Mouse (Mus musculus) liver, postnatal 0 days (tissue): ENCODE results near the gene Trp53rkb. TPM values are rescaled to one million over a fixed set of nuclear protein-coding genes. Genes with fewer than 3 reads are reported as not detected.
A peak's percentile ranks its signal among the peaks of the same experiment; 100 is the strongest.
"Not testable (repeated sequence)": the region's sequence is repeated elsewhere in the genome, so short reads cannot be mapped to it uniquely, and the experiment has no call there.

Experiments
- ATAC-seq: fragments of 200-750 bp; cut with Nextera tagmentation; 2 replicates; pipeline ENCODE4 v1.8.0; 2017; ENCODE audit warnings: mild to moderate bottlenecking, moderate library complexity
- DNase-seq: peaks from one replicate; pipeline ENCODE4 v3.0.0-alpha.2; 2016
- H3K27ac ChIP-seq: fragments of 300-500 bp; sonication (generic); 2 replicates; pipeline ENCODE4 v1.5.1; 2014; ENCODE audit warnings: antibody characterized with exemption, moderate library complexity, mild to moderate bottlenecking, low read depth
- H3K27me3 ChIP-seq: fragments of 300-500 bp; sonication (generic); 2 replicates; pipeline ENCODE4 v1.6.1; 2014; ENCODE audit warnings: low read length, control low read depth, mixed read lengths; ENCODE audit not compliant: insufficient read depth
- H3K36me3 ChIP-seq: fragments of 300-500 bp; sonication (generic); replicated peaks from 2 replicates; pipeline ENCODE4 v1.6.1; 2014; ENCODE audit warnings: mild to moderate bottlenecking, control low read depth, low read length, moderate library complexity, mixed read lengths; ENCODE audit not compliant: insufficient read depth
- H3K4me1 ChIP-seq: fragments of 300-500 bp; sonication (generic); 2 replicates; pipeline ENCODE4 v1.6.1; 2014; ENCODE audit warnings: antibody characterized with exemption, mild to moderate bottlenecking, control low read depth; ENCODE audit not compliant: insufficient read depth
- H3K4me2 ChIP-seq: fragments of 300-500 bp; sonication (generic); 2 replicates; pipeline ENCODE4 v1.6.1; 2014; ENCODE audit warnings: low read depth, mild to moderate bottlenecking, low read length, moderate library complexity, mixed read lengths
- H3K4me3 ChIP-seq: fragments of 300-500 bp; sonication (generic); 2 replicates; pipeline ENCODE4 v1.5.1; 2014; ENCODE audit warnings: low read depth, low read length
- H3K9ac ChIP-seq: fragments of 300-500 bp; sonication (generic); replicated peaks from 2 replicates; pipeline ENCODE4 v1.6.1; 2014; ENCODE audit warnings: mild to moderate bottlenecking, moderate library complexity
- H3K9me3 ChIP-seq: fragments of 300-500 bp; sonication (generic); 2 replicates; pipeline ENCODE4 v1.6.1; 2016; ENCODE audit warnings: mild to moderate bottlenecking, control low read depth, low read length, mixed read lengths
- CTCF ChIP-seq: sonication (generic); IDR thresholded peaks from 2 replicates; pipeline ENCODE4 v1.5.1; 2016; ENCODE audit warnings: antibody characterized with exemption, low read depth
- EP300 ChIP-seq: IDR thresholded peaks from 2 replicates; pipeline ENCODE4 v1.6.1; 2016; ENCODE audit warnings: antibody characterized with exemption, low read depth, mild to moderate bottlenecking
- WGBS: fragments of 180-500 bp; shearing (Covaris S2); extraction: QIAGEN DNeasy Blood & Tissue Kit; methylation state at CpG from one replicate; pipeline ENCODE4 v1.1.7; 2014; ENCODE audit not compliant: insufficient replicate concordance; 5-methylcytosine and 5-hydroxymethylcytosine counted together
- polyA plus RNA-seq: library from polyadenylated mRNA; unstranded; fragments of >200 nt; fragmentation: Nextera tagmentation; extraction: Ambion mirVana; gene quantifications from 2 replicates; pipeline ENCODE4 v1.2.1, GENCODE M21; 2015

The Trp53rkb gene
- polyA plus RNA-seq, 1 experiment from 2014 or later, result 3.0 TPM

- WGBS, result under 1% methylated on average over 35 of the region's 35 CpGs
- Histone ChIP-seq H3K4me1 (peaks cover 8% of the 10 kb centered on the region), H3K36me3 (no peaks in the 10 kb centered on the region), H3K27me3 (no peaks in the 10 kb centered on the region), H3K9me3 (no peaks in the 10 kb centered on the region), H3K27ac (no peak overlapping the region), H3K4me3 (peak overlapping the region; percentile 61), H3K9ac (peak overlapping the region; percentile 35), H3K4me2 (peak overlapping the region; percentile 86)
- ATAC-seq (peak; percentile 96), DNase-seq (peak; percentile 91)
- no peak for TF ChIP-seq CTCF
- no peak for TF ChIP-seq EP300
Observed at GRCm38 (mm10) chr2:166786353-166787004, 5.9 kb upstream of the Trp53rkb start.

GRCm38 (mm10) chr2:166791738-166792137 lies 593 bp upstream of the Trp53rkb start:
- H3K4me1 ChIP-seq, result peaks cover 7% of the 10 kb centered on the region
- H3K4me2 ChIP-seq, result no peak overlapping the region
- peak; percentile 65 for TF ChIP-seq CTCF
- TF ChIP-seq EP300, result no peak
- no peaks in the 10 kb centered on the region for H3K27me3 ChIP-seq
- H3K27ac ChIP-seq, result no peak overlapping the region
- H3K9ac ChIP-seq, result no peak overlapping the region
- DNase-seq, result peak; percentile 45
- H3K9me3 ChIP-seq, result no peaks in the 10 kb centered on the region
- no peak for ATAC-seq
- no peaks in the 10 kb centered on the region for H3K36me3 ChIP-seq
- WGBS, result 74% methylated on average over 5 of the region's 5 CpGs
- H3K4me3 ChIP-seq, result no peak overlapping the region

GRCm38 (mm10) chr2:166793542-166794214 lies 1.3 kb downstream of the Trp53rkb start:
- H3K4me1 ChIP-seq, H3K9me3 ChIP-seq, H3K36me3 ChIP-seq, H3K27me3 ChIP-seq: not testable (repeated sequence)
- Histone ChIP-seq H3K9ac (peak overlapping the region; percentile 81), H3K4me3 (peak overlapping the region; percentile 85), H3K27ac (peak overlapping the region; percentile 72), H3K4me2 (peak overlapping the region; percentile 84)
- ATAC-seq, result peak; percentile 97
- DNase-seq, result peak; percentile 87
- under 1% methylated on average over 47 of the region's 76 CpGs for WGBS

GRCm38 (mm10) chr2:166799615-166800472 lies 7.5 kb downstream of the Trp53rkb start:
- Histone ChIP-seq H3K27me3 (no peaks in the 10 kb centered on the region), H3K4me3 (no peak overlapping the region), H3K36me3 (0 out of 2 replicates have a peak, but pooled peaks cover 9% of the 10 kb centered on the region), H3K27ac (no peak overlapping the region), H3K9me3 (no peaks in the 10 kb centered on the region), H3K9ac (no peak overlapping the region), H3K4me2 (no peak overlapping the region), H3K4me1 (no peaks in the 10 kb centered on the region; the same call in 1 of the 2 replicates)
- TF ChIP-seq EP300 (no peak), CTCF (no peak)
- ATAC-seq (no peak), DNase-seq (no peak)
- 59% methylated on average over 11 of the region's 11 CpGs for WGBS

GRCm38 (mm10) chr2:166800473-166800857 lies 8.1 kb downstream of the Trp53rkb start:
- WGBS, result 81% methylated on average over 7 of the region's 7 CpGs
- no peak overlapping the region for H3K4me3 ChIP-seq

GRCm38 (mm10) chr2:166801436-166801835 lies 9.1 kb downstream of the Trp53rkb start:
- Histone ChIP-seq H3K9ac (no peak overlapping the region), H3K27ac (no peak overlapping the region), H3K27me3 (no peaks in the 10 kb centered on the region), H3K4me1 (peaks cover 5% of the 10 kb centered on the region), H3K36me3 (0 out of 2 replicates have a peak, but pooled peaks cover 9% of the 10 kb centered on the region), H3K4me2 (no peak overlapping the region), H3K4me3 (no peak overlapping the region), H3K9me3 (no peaks in the 10 kb centered on the region)
- DNase-seq (no peak), ATAC-seq (no peak)
- no peak for TF ChIP-seq CTCF
- no peak for TF ChIP-seq EP300
- WGBS, result 49% methylated on average over 2 of the region's 2 CpGs

More at GRCm38 (mm10) chr2:166800473-166800857, 8.1 kb downstream of the Trp53rkb start:
- Histone ChIP-seq H3K27me3 (no peaks in the 10 kb centered on the region), H3K4me2 (no peak overlapping the region), H3K9ac (no peak overlapping the region), H3K36me3 (0 out of 2 replicates have a peak, but pooled peaks cover 9% of the 10 kb centered on the region), H3K9me3 (no peaks in the 10 kb centered on the region), H3K27ac (no peak overlapping the region), H3K4me1 (peaks cover 2% of the 10 kb centered on the region; the same call in 1 of the 2 replicates)
- TF ChIP-seq CTCF (no peak), EP300 (no peak)
- DNase-seq (no peak), ATAC-seq (no peak)
